Mouse (Mus musculus): ENCODE results near the gene Map3k21. TPM values are rescaled to one million over a fixed set of nuclear protein-coding genes. Genes with fewer than 3 reads are reported as not detected.
A peak's percentile ranks its signal among the peaks of the same experiment; 100 is the strongest.

Gene Map3k21
- polyA plus RNA-seq (2016; fragmentation: Nextera tagmentation; extraction: Ambion mirVana): 0.02 and 0.03 TPM in 2 replicates

DNA sequence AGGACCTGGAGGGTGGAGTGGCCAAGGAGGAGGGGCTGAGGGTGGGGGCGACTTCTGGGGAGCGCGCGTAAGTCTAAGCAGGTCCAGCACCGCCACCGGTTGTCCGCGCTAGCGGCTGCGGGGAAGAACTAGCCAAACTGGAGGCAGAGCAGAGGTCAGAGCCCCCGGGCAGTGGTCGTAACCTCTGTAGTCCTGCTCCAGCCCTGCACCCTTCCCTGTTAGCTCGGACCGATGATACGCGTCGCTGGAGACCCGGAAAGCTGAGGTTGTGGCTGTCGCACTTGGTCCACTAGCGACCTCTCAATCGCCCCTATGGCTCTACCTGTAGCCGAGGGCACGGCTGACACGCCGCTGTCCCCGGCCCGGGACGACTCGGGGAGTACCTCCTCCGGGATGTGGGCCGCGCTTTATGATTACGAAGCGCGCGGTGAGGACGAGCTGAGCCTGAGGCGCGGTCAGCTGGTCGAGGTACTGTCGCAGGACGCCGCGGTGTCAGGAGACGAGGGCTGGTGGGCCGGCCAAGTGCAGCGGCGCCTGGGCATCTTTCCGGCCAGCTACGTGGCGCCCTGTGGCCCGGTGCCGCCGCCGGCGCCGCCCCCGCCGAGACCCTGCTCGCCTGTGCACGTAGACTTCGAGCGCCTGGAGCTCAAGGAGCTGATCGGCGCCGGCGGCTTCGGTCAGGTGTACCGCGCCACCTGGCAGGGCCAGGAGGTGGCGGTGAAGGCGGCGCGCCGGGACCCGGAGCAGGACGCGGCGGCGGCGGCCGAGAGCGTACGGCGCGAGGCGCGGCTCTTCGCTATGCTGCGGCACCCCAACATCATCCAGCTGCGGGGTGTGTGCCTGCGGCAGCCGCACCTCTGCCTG, at the start of gene Map3k21:
Map3k21 (plus strand) TSS at position 86 of the 864 bp plus-strand sequence.
- H3K4me1 ChIP-seq (replicated peaks): peaks cover 19% of the 10 kb centered on the region
- H3K36me3 ChIP-seq: no peaks in the 10 kb centered on the region
- peaks cover 79% of the 10 kb centered on the region for H3K27me3 ChIP-seq (ENCODE audit: insufficient read depth, poor library complexity, severe bottlenecking)
- H3K4me3 ChIP-seq: peak within 1 kb of the TSS; percentile 60
- H3K9me3 ChIP-seq: 0 out of 2 replicates have a peak, but pooled peaks cover 5% of the 10 kb centered on the region
- H3K27ac ChIP-seq: no peak within 1 kb of the TSS
- DNase-seq (ENCODE audit: low spot score): peak; percentile 47
- WGBS: under 1% methylated on average over 93 of the region's 93 CpGs

DNA sequence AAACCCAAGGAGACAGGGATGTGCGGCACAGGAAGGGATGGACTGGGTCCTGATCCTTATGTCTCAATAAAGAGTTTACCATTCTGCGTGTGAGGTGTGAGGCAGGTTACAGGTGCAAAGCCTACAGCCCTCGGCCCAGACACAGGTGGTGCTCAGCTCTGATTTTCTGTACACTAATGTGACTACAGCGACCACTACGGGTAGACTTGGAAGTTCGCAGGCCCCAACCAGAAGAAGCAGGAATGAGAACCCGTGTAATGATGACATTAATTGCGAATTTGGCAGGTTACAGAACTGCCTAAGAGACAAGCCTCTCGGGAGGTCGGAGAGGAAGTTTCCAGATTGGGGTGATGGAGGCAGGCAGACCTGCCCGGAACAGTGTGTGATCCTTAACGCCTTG, 44.1 kb upstream of the Map3k21 start:
- WGBS: 86% methylated on average over 12 of the region's 12 CpGs
- peaks cover 29% of the 10 kb centered on the region for H3K4me1 ChIP-seq (replicated peaks)
- H3K36me3 ChIP-seq: no peaks in the 10 kb centered on the region
- no peak for DNase-seq (ENCODE audit: low spot score)
- H3K27ac ChIP-seq: no peak overlapping the region
- H3K27me3 ChIP-seq (ENCODE audit: insufficient read depth, poor library complexity, severe bottlenecking): no peaks in the 10 kb centered on the region
- no peaks in the 10 kb centered on the region for H3K9me3 ChIP-seq
- no peak overlapping the region for H3K4me3 ChIP-seq

DNA sequence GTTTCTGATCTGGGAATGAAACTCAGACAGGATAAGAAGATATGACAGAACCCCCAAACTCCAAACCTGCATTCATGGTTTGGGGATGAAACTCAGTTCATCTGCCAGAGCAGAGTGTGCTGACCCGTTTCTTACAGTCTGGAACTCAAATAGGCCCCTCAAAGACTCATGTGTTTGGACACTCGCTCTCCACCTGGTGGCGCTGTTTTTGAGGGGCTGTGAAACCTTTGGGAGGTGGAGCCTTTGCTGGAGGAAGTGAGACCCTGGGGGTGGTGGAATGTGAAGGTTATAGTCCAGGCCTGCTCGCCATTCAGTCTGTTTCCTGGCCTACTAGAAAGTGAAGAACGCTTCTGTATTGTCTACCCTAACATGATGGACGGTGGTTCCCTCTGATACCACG, 41.7 kb upstream of the Map3k21 start:
- Histone ChIP-seq H3K9me3 (no peaks in the 10 kb centered on the region), H3K27me3 (ENCODE audit: insufficient read depth, poor library complexity, severe bottlenecking) (no peaks in the 10 kb centered on the region), H3K27ac (no peak overlapping the region), H3K4me3 (no peak overlapping the region), H3K36me3 (no peaks in the 10 kb centered on the region), H3K4me1 (replicated peaks) (peaks cover 30% of the 10 kb centered on the region)
- WGBS: 71% methylated on average over 7 of the region's 7 CpGs
- DNase-seq (ENCODE audit: low spot score): no peak

DNA sequence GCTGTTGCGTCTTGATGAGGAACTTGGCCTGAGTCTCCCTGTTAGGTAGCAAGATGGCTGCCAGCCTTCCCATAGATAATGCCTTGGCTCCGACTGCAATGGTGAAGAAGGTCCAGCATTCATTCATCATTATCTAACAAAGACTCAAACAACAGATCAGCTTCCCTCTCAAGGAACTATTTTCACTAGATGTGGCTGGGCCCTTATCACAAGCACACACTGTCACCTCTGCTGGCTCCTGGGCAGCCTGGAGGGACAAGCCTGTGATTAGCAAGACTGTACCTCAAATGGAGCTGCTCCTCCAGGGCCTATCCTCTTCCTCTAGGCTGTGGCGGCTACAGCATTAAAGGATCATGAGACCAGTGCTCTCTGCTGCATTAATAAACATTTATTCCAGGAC, 40.5 kb upstream of the Map3k21 start:
- Histone ChIP-seq H3K4me3 (no peak overlapping the region), H3K27me3 (ENCODE audit: insufficient read depth, poor library complexity, severe bottlenecking) (no peaks in the 10 kb centered on the region), H3K36me3 (no peaks in the 10 kb centered on the region), H3K9me3 (no peaks in the 10 kb centered on the region), H3K27ac (peak overlapping the region; percentile 80), H3K4me1 (replicated peaks) (peaks cover 30% of the 10 kb centered on the region)
- WGBS: 86% methylated on average over 3 of the region's 3 CpGs
- DNase-seq (ENCODE audit: low spot score): no peak

DNA sequence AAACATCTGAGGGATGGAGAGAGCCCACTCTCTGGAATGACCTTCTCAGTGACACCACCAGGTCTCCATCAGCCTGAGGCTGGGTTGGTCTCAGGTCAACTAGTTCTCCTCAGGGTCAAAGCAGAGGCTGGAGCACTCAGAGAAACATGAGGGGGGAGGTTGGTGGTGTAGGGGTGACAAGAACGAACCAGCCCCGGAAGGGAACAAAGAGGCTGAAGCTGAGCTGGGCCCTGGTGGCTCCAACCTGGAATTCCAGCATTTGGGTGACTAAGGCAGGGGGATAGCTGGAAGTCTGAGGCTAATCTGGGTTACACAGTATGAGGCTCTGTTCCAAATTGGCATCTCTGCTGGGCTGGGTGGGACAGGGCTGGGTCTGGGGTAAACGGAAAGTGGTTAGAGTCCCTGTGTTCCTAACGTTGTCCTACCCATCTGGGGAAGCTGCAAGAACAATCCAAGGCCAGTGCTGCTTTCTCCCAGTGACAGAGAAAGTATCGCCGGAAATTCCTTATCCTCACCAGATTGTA, 40.0 kb upstream of the Map3k21 start:
- Histone ChIP-seq H3K9me3 (no peaks in the 10 kb centered on the region), H3K4me1 (replicated peaks) (peaks cover 30% of the 10 kb centered on the region), H3K27ac (peak overlapping the region; percentile 80), H3K27me3 (ENCODE audit: insufficient read depth, poor library complexity, severe bottlenecking) (no peaks in the 10 kb centered on the region), H3K36me3 (no peaks in the 10 kb centered on the region), H3K4me3 (no peak overlapping the region)
- 40% methylated on average over 6 of the region's 6 CpGs for WGBS
- DNase-seq (ENCODE audit: low spot score): no peak

DNA sequence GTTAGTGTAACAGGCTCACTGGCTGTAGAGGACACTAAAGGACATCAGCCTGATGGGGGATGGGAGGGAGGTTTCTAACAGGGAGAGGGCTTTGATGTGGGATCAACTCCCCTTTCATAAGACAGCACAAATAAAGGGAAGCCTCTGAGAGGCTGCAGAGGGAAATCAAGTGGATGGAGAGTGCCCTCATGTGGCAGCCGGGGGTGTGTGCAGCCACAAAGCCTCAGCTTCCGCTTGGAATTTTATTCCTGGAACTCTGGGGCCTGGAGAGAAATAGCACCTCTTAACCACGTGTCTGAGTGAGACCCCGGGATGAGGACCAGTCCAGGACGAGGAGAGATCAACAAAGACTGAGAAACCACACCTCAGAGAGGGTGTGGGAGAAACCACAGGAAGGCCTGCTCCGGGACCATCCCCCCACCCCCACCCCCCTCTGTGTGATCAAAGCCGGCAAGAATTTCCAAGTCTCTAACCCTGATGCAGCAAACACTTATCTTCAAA, 39.4 kb upstream of the Map3k21 start:
- Histone ChIP-seq H3K4me3 (peak overlapping the region; percentile 21; the same call in 1 of the 2 replicates), H3K9me3 (no peaks in the 10 kb centered on the region), H3K4me1 (replicated peaks) (peaks cover 32% of the 10 kb centered on the region), H3K27ac (peak overlapping the region; percentile 80), H3K27me3 (ENCODE audit: insufficient read depth, poor library complexity, severe bottlenecking) (no peaks in the 10 kb centered on the region), H3K36me3 (no peaks in the 10 kb centered on the region)
- peak; percentile 85 for DNase-seq (ENCODE audit: low spot score)
- WGBS: 5% methylated on average over 7 of the region's 7 CpGs

DNA sequence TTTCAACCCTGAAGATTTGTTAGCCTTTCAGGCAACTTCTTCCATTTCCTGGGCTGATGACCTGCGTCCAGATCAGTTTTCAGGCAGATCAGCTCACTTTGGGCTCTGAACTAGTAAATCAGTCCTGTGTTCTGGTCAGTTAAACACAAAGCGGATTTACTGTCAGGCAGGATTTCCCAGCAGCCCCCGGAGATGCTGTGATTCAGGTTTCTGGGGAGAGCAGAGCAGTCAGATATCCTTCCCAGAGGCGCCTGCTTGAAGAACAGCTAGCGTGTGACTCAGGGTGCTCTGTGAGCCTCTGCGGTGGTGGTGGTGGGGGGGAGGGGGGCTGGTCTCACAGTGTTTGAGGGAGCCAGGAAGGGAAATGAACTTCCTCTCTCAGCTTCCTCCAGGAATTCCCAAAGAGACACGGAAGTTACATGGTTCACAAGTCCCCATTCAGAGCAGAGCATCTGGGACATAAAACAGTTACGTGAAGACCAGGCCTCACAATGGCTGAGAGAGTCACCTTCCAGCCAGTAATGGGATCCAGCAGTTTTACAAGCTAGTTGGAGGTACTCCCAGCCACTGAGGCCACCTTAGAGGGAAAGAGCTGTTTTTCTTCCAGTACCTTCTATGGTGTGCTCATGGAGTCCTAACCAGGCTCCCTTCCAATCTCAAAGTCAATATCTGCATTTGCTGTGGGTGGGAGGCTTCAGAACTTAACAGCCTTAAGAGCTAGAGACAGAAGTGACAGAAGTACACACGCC, 37.6 kb upstream of the Map3k21 start:
- no peaks in the 10 kb centered on the region for H3K36me3 ChIP-seq
- no peak overlapping the region for H3K4me3 ChIP-seq
- 76% methylated on average over 9 of the region's 9 CpGs for WGBS
- no peaks in the 10 kb centered on the region for H3K27me3 ChIP-seq (ENCODE audit: insufficient read depth, poor library complexity, severe bottlenecking)
- H3K27ac ChIP-seq: no peak overlapping the region
- no peak for DNase-seq (ENCODE audit: low spot score)
- H3K4me1 ChIP-seq (replicated peaks): peaks cover 36% of the 10 kb centered on the region
- H3K9me3 ChIP-seq: no peaks in the 10 kb centered on the region

DNA sequence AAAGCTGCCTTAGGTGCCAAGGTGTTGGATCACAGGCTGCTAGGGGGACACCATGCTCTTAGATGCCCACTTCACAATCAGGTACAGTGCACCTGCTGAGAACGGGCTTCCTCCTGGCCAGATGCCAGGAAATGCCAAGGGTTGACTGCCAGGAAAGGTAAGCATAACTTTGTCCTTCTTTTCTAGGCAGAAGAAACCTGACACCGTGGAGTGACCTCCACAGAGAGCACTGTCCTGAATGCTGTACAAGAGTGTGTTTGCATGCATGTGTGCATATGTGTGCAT, 37.1 kb upstream of the Map3k21 start:
- H3K27ac ChIP-seq: no peak overlapping the region
- H3K4me1 ChIP-seq (replicated peaks): peaks cover 33% of the 10 kb centered on the region
- no peak overlapping the region for H3K4me3 ChIP-seq
- H3K9me3 ChIP-seq: no peaks in the 10 kb centered on the region
- no peak for DNase-seq (ENCODE audit: low spot score)
- H3K36me3 ChIP-seq: no peaks in the 10 kb centered on the region
- no peaks in the 10 kb centered on the region for H3K27me3 ChIP-seq (ENCODE audit: insufficient read depth, poor library complexity, severe bottlenecking)
- 88% methylated on average over 2 of the region's 2 CpGs for WGBS

DNA sequence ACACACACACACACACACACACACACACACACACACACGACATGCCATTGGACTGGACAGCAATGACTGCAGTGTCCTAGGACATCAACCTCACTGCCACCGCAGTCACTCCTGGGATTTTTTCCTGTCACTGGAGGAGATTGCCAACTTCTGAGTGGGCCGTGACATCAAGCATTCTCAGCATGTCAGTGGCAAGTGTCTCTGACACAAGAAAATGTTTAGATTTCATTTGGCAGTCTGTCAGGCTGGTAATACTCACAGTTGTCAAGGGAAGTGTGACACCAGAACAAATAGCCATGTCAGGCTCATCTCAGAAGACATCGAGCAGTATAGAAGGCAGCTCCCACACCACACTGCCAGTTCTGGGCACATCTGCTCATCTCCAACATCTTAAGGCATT, 29.8 kb upstream of the Map3k21 start:
- Histone ChIP-seq H3K9me3 (no peaks in the 10 kb centered on the region), H3K4me3 (no peak overlapping the region), H3K4me1 (replicated peaks) (peaks cover 12% of the 10 kb centered on the region), H3K36me3 (no peaks in the 10 kb centered on the region), H3K27me3 (ENCODE audit: insufficient read depth, poor library complexity, severe bottlenecking) (no peaks in the 10 kb centered on the region), H3K27ac (no peak overlapping the region)
- no peak for DNase-seq (ENCODE audit: low spot score)
- WGBS: 92% methylated on average over 4 of the region's 4 CpGs

DNA sequence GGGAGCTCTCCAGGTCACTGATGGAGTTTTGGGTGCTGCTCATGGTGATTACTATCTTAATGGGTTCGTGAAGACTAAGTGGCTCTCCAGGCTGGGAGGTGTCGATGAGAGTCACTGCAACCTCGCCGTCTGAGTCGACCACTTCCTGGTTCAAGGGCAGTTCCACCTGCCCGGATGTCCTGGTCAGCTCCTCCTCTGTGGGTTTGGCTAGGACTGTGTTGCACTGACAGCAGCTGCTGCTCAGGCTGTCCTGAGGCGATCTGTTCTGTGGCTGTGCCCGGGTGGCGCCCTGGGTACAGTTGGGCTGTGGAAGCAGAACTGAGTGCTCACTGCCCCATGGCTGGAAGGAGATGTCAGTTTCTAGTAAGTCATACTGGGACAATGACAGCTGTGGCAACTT, 22.7 kb upstream of the Map3k21 start:
- Histone ChIP-seq H3K27me3 (ENCODE audit: insufficient read depth, poor library complexity, severe bottlenecking) (no peaks in the 10 kb centered on the region), H3K4me1 (replicated peaks) (peaks cover 6% of the 10 kb centered on the region; the same call in 1 of the 2 replicates), H3K27ac (no peak overlapping the region), H3K9me3 (no peaks in the 10 kb centered on the region), H3K36me3 (no peaks in the 10 kb centered on the region), H3K4me3 (no peak overlapping the region)
- no peak for DNase-seq (ENCODE audit: low spot score)
- WGBS: 91% methylated on average over 9 of the region's 9 CpGs

DNA sequence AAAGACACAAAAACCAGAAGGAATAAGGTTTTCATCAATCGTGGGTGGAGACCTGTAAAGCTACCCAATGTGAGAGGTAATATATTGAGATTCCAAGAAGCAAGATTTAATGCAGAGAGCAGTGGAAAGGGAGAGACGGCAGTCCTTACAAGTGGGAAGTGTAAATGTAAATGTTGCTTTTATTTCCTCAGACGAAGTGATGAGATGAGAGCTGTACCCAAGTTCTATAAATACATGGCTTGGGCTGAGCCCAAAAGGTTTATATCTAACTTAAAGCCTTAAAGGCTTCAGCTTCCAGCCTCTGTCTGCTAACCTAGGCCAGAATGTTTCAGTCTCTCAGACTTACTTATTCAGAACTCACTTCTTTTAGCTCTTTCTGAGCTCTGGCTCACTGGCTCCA, 20.3 kb upstream of the Map3k21 start:
- no peak overlapping the region for H3K27ac ChIP-seq
- no peak for DNase-seq (ENCODE audit: low spot score)
- no peaks in the 10 kb centered on the region for H3K36me3 ChIP-seq
- no peak overlapping the region for H3K4me3 ChIP-seq
- WGBS: 87% methylated on average over 3 of the region's 3 CpGs
- H3K4me1 ChIP-seq (replicated peaks): no peaks in the 10 kb centered on the region
- H3K27me3 ChIP-seq (ENCODE audit: insufficient read depth, poor library complexity, severe bottlenecking): no peaks in the 10 kb centered on the region
- no peaks in the 10 kb centered on the region for H3K9me3 ChIP-seq

DNA sequence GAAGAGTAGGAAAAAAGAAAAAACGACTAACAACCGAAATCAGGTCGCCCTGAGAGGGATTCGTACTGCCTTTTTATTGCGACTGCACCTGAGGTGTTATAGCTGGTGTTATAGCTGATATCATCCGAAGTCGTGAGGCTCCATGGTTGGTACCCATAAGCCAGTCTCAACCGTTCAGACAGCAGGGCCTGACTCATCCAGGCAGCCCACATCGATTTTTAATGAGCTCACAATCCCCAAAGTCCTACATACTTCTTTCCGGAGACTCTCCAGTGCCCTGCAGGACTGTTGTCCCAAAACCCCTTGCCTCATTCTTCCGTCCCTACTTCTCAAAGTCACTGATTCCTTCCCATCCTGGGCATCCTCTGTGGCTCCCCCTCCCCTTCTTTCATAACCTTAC, 12.9 kb upstream of the Map3k21 start:
- Histone ChIP-seq H3K36me3 (no peaks in the 10 kb centered on the region), H3K4me3 (peak overlapping the region; percentile 51), H3K27ac (no peak overlapping the region), H3K27me3 (ENCODE audit: insufficient read depth, poor library complexity, severe bottlenecking) (peaks cover 42% of the 10 kb centered on the region), H3K4me1 (replicated peaks) (peaks cover 10% of the 10 kb centered on the region), H3K9me3 (no peaks in the 10 kb centered on the region)
- 61% methylated on average over 11 of the region's 11 CpGs for WGBS
- no peak for DNase-seq (ENCODE audit: low spot score)

All from hindbrain, embryonic 10.5 days (tissue).